Mouse (Mus musculus): Measurements from ENCODE around the gene Borcs6. TPM values are rescaled to one million over a fixed set of nuclear protein-coding genes. Genes with fewer than 3 reads are reported as not detected.

Gene Borcs6
- polyA plus RNA-seq, 1 experiment from 2014 or later, result 20.5 TPM

DNA sequence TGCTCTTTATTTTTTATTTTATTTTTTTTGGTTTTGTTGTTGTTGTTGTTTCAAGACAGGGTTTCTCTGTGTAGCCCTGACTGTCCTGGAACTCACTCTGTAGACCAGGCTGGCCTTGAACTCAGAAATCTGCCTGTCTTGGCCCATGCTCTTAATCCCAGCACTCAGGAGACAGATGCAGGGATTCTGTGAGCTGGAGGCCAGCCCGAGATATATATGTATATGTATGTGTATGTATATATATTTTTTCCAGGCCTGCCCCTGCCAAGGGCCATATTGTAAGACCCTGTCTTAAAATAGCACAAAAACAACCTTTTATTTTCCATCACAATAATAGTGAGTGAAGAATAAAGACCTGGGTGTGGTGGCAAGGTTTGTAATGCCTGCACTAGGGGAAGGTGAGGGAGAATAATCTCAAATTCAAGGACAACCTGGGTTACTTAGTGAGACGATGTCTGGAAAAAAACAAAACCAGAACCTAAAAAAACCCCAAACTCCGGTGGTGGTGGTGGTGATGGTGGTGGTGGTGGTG, 5.9 kb downstream of the Borcs6 start:
- Histone ChIP-seq H3K9me3 (no peaks in the 10 kb centered on the region), H3K27ac (no peak overlapping the region), H3K36me3 (replicated peaks) (no peaks in the 10 kb centered on the region), H3K4me1 (peaks cover 47% of the 10 kb centered on the region), H3K4me2 (peak overlapping the region; percentile 88), H3K9ac (0 out of 2 replicates have a peak overlapping the region, but pooled peaks have one; percentile 38), H3K27me3 (replicated peaks) (no peaks in the 10 kb centered on the region; the same call in 1 of the 2 replicates), H3K4me3 (peak overlapping the region; percentile 40)
- WGBS, result 62% methylated on average over 3 of the region's 3 CpGs
- ATAC-seq (replicated peaks), result no peak

DNA sequence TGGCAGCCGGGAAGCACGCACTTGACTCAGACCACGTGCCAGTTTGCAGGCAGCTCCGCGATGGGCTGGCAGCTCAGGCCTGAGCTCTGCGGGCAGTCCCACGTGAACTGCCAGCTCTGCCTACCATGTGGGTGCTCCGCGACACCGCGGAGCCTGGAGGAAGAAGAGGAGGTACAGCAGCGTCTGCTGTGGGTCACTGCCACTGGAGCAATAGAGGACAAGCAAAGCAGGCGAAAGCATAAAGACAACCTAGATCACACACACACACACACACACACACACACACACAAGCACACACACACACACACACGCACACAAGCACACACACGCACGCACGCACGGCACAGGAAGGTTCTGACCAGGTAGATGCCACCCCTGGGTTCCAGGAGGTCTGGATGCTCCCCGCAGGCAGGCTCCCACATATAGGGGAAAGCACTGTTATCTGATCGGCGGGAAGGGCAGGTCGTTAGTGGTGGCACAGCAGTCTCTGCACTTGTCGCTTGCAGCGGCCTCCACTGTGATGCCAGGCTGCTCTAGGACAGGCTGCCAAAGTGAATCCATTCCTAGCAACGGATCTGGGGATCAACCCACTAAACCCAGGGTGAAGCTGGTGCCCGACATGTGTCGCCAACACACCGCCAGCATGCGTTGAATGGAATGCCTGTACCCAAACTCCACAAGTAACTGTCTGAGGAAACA, 6.8 kb downstream of the Borcs6 start:
- H3K9ac ChIP-seq, result peak overlapping the region; percentile 38
- peaks cover 43% of the 10 kb centered on the region for H3K4me1 ChIP-seq
- H3K36me3 ChIP-seq (replicated peaks), result no peaks in the 10 kb centered on the region
- no peaks in the 10 kb centered on the region for H3K9me3 ChIP-seq
- no peaks in the 10 kb centered on the region; the same call in 1 of the 2 replicates for H3K27me3 ChIP-seq (replicated peaks)
- peak overlapping the region; percentile 88 for H3K4me2 ChIP-seq
- 4% methylated on average over 29 of the region's 29 CpGs for WGBS
- peak overlapping the region; percentile 40 for H3K4me3 ChIP-seq
- H3K27ac ChIP-seq, result no peak overlapping the region
- no peak for ATAC-seq (replicated peaks)

- ATAC-seq (replicated peaks), result no peak
- Histone ChIP-seq H3K4me1 (peaks cover 44% of the 10 kb centered on the region), H3K27ac (no peak overlapping the region), H3K4me3 (peak overlapping the region; percentile 40), H3K36me3 (replicated peaks) (no peaks in the 10 kb centered on the region), H3K9ac (peak overlapping the region; percentile 38; the same call in 1 of the 2 replicates), H3K4me2 (peak overlapping the region; percentile 88), H3K27me3 (replicated peaks) (no peaks in the 10 kb centered on the region; the same call in 1 of the 2 replicates), H3K9me3 (no peaks in the 10 kb centered on the region)
- 12% methylated on average over 8 of the region's 8 CpGs for WGBS
Measured at GRCm38 (mm10) chr11:69066956-69067355, 7.4 kb downstream of the Borcs6 start.

DNA sequence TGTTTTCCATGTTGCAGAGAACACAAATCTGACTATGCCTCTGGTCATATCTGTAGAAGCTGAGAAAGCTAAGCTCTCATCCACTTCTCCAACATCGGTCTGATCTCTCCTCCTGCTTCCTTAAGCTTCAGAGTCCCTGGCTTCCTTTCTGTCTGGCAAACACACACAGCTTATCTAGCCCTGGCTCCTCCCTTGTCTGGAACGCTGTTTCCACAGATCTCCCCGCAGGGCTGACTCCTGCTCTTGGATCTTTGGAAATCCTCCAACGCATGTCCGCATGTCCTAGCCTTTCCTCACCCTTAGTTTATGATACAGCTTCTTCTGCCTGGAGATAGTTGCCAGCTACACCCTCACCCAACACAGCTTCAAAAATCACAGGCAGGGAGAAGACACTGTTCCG, 8.1 kb downstream of the Borcs6 start:
- ATAC-seq (replicated peaks), result no peak
- 50% methylated on average over 6 of the region's 6 CpGs for WGBS
- Histone ChIP-seq H3K4me3 (0 out of 2 replicates have a peak overlapping the region, but pooled peaks have one; percentile 5), H3K9ac (no peak overlapping the region), H3K4me1 (peaks cover 48% of the 10 kb centered on the region), H3K36me3 (replicated peaks) (no peaks in the 10 kb centered on the region), H3K27ac (no peak overlapping the region), H3K27me3 (replicated peaks) (no peaks in the 10 kb centered on the region; the same call in 1 of the 2 replicates), H3K9me3 (no peaks in the 10 kb centered on the region), H3K4me2 (no peak overlapping the region)

GRCm38 (mm10) chr11:69070093-69070492, 10.6 kb downstream of the Borcs6 start:
- H3K27me3 ChIP-seq (replicated peaks), result no peaks in the 10 kb centered on the region; the same call in 1 of the 2 replicates
- peak overlapping the region; percentile 52 for H3K4me3 ChIP-seq
- H3K36me3 ChIP-seq (replicated peaks), result no peaks in the 10 kb centered on the region
- under 1% methylated on average over 13 of the region's 13 CpGs for WGBS
- H3K9ac ChIP-seq, result peak overlapping the region; percentile 70
- peak overlapping the region; percentile 81 for H3K4me2 ChIP-seq
- H3K4me1 ChIP-seq, result peaks cover 50% of the 10 kb centered on the region
- peak overlapping the region; percentile 84 for H3K27ac ChIP-seq
- no peaks in the 10 kb centered on the region for H3K9me3 ChIP-seq
- no peak for ATAC-seq (replicated peaks)

DNA sequence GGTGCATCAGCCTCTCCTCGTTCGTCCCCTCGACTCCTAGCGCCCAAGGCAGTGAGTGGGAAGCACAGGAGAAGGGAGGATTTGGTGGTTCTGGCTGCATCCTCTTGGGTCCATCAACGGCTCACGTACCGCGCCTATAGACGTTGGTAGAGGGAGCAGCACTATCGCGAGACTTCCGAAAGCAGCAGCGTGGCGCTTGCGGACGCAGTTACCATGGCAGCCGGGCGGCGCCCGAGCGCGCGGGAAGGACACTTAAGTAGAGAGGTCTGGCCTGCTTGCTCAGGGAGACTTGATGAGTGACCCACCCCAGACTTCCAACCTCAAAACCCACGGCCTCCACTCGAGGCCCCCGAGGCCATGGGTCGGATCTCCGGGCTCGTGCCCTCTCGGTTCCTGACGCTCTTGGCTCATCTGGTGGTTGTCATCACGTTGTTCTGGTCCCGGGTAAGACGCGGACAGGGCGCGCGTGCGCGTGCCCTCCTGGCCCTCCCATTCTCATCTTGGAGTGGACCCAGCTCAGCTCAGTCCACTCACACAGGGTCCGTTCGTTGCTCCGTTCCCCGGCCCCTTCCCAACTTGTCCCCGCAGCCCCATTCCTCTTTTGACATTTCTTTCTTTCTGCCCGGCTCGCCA, 11.2 kb downstream of the Borcs6 start, which contains the start of gene Tmem107:
Gene Tmem107, plus strand, starts transcription at position 217 of the 633 bp plus-strand sequence.
- Histone ChIP-seq H3K4me1 (peaks cover 47% of the 10 kb centered on the region), H3K4me2 (peak within 1 kb of the TSS; percentile 81), H3K4me3 (peak within 1 kb of the TSS; percentile 52), H3K27ac (peak within 1 kb of the TSS; percentile 84), H3K36me3 (replicated peaks) (no peaks in the 10 kb centered on the region), H3K27me3 (replicated peaks) (no peaks in the 10 kb centered on the region; the same call in 1 of the 2 replicates), H3K9me3 (no peaks in the 10 kb centered on the region), H3K9ac (peak within 1 kb of the TSS; percentile 70)
- WGBS, result under 1% methylated on average over 47 of the region's 47 CpGs
- ATAC-seq (replicated peaks), result peak; percentile 89

GRCm38 (mm10) chr11:69071262-69071661, 11.7 kb downstream of the Borcs6 start:
- Histone ChIP-seq H3K9me3 (no peaks in the 10 kb centered on the region), H3K27me3 (replicated peaks) (no peaks in the 10 kb centered on the region; the same call in 1 of the 2 replicates), H3K4me3 (peak overlapping the region; percentile 52), H3K9ac (peak overlapping the region; percentile 70), H3K4me2 (peak overlapping the region; percentile 81), H3K27ac (peak overlapping the region; percentile 84), H3K36me3 (replicated peaks) (no peaks in the 10 kb centered on the region), H3K4me1 (peaks cover 41% of the 10 kb centered on the region)
- WGBS, result 19% methylated on average over 9 of the region's 9 CpGs
- ATAC-seq (replicated peaks), result no peak

DNA sequence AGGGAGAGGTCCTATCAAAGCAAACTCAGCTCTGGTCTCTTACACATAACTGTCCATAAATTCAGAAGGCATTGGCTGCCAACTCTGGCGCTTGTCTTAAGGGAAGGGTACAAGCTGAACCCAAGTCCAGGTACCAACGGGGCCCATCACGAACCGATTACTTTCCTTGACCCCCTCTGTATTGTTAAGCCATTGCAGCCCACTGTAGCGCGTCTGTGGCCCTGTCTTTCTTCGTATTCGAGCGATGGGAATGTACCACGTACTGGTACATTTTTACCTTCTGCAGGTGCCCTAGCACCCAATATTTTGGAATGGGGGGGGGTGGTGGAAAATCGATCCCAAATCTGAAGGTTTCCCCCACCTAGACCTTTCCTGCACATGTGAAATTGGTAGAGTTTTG, 12.7 kb downstream of the Borcs6 start:
- H3K9ac ChIP-seq, result peak overlapping the region; percentile 64
- no peaks in the 10 kb centered on the region; the same call in 1 of the 2 replicates for H3K27me3 ChIP-seq (replicated peaks)
- no peaks in the 10 kb centered on the region for H3K36me3 ChIP-seq (replicated peaks)
- H3K4me1 ChIP-seq, result peaks cover 36% of the 10 kb centered on the region
- WGBS, result 87% methylated on average over 11 of the region's 11 CpGs
- peak overlapping the region; percentile 81 for H3K4me2 ChIP-seq
- ATAC-seq (replicated peaks), result no peak
- H3K4me3 ChIP-seq, result peak overlapping the region; percentile 38
- H3K27ac ChIP-seq, result peak overlapping the region; percentile 95
- H3K9me3 ChIP-seq, result no peaks in the 10 kb centered on the region

- Histone ChIP-seq H3K27me3 (replicated peaks) (no peaks in the 10 kb centered on the region; the same call in 1 of the 2 replicates), H3K4me2 (peak overlapping the region; percentile 81), H3K9ac (peak overlapping the region; percentile 64), H3K9me3 (no peaks in the 10 kb centered on the region), H3K36me3 (replicated peaks) (no peaks in the 10 kb centered on the region), H3K4me1 (peaks cover 36% of the 10 kb centered on the region), H3K4me3 (peak overlapping the region; percentile 38), H3K27ac (peak overlapping the region; percentile 95)
- ATAC-seq (replicated peaks), result peak; percentile 5; the same call in 1 of the 2 replicates
- 13% methylated on average over 9 of the region's 9 CpGs for WGBS
Measured at GRCm38 (mm10) chr11:69072666-69073064, 13.1 kb downstream of the Borcs6 start.

- peak; percentile 76 for ATAC-seq (replicated peaks)
- H3K4me3 ChIP-seq, result peak overlapping the region; percentile 38
- peak overlapping the region; percentile 95 for H3K27ac ChIP-seq
Measured at GRCm38 (mm10) chr11:69073065-69073888, 13.8 kb downstream of the Borcs6 start.

DNA sequence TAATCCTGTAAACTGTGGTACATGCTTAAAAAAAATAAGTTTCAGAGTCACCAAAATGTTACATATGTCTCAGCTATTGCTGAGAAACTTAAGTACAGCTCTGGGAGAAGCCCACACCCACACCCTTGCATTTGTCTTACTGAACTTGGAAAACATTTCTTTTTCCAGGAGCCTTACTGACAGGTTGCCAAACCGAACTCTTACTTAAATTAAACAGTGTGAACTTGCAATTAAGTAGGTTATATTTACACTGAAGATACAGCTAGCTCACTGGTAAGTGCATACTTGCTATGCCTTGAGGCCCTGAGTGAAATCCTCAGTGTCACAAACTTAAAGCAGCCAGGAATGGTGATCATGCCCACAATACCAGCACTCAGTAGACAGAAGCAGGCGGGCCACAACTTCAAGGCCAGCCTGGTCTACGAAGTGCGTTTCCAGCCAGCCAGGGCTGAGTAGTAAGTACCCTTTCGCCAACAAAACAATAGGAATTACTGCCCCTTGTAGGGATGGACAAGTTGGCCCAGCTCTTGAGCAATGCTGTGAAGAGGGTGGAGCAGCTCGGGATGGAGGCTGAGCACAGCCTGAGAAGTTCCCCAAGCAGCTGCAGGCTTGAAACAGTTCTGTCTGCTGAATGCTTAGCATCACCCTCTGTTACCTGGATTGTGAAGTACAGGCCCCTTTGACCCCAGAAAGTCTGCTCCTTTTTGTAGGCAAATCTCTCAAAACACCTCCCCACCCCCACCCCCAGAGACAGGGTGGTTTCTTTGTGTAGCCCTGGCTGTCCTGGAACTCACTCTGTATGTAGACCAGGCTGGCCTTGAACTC, 14.6 kb downstream of the Borcs6 start:
- Histone ChIP-seq H3K9me3 (no peaks in the 10 kb centered on the region), H3K4me2 (no peak overlapping the region), H3K9ac (no peak overlapping the region), H3K4me1 (peaks cover 36% of the 10 kb centered on the region), H3K27me3 (replicated peaks) (no peaks in the 10 kb centered on the region), H3K27ac (peak overlapping the region; percentile 95), H3K4me3 (no peak overlapping the region), H3K36me3 (replicated peaks) (no peaks in the 10 kb centered on the region)
- 40% methylated on average over 6 of the region's 6 CpGs for WGBS
- ATAC-seq (replicated peaks), result no peak

More at GRCm38 (mm10) chr11:69073065-69073888, 13.8 kb downstream of the Borcs6 start:
- under 1% methylated on average over 14 of the region's 14 CpGs for whole genome bisulfite sequencing
- peaks cover 36% of the 10 kb centered on the region for H3K4me1 ChIP-seq
- no peaks in the 10 kb centered on the region for H3K9me3 ChIP-seq
- no peaks in the 10 kb centered on the region for H3K36me3 ChIP-seq (replicated peaks)
- H3K9ac ChIP-seq, result peak overlapping the region; percentile 64
- peak overlapping the region; percentile 81 for H3K4me2 ChIP-seq
- H3K27me3 ChIP-seq (replicated peaks), result no peaks in the 10 kb centered on the region
